Mouse (Mus musculus): ENCODE data around the gene Tex35. TPM values are rescaled to one million over a fixed set of nuclear protein-coding genes. Genes with fewer than 3 reads are reported as not detected.

Gene Tex35
- polyA plus RNA-seq, 1 experiment from 2014 or later, result not detected

Other genes starting within 250 kb of the Tex35 start
- gene Ralgps2, start 169.1 kb downstream of the Tex35 start, polyA plus RNA-seq (2015; fragmentation: Nextera tagmentation; extraction: Ambion mirVana), result 78.1 and 99.7 TPM in 2 replicates